8 mouse cellular contexts compared by ENCODE assay signal in genomic region chr1:106071237-106072070, GRCm38 (mm10).
DNase-seq lines count a peak whose midpoint lies in the region; ATAC-seq lines count a peak whose summit lies in the region.

No protein-coding gene starts in this region.

- no peak overlapping the region for H3K9ac ChIP-seq in liver, embryonic 12.5 days
- H3K9ac ChIP-seq in intestine, embryonic 16.5 days (ENCODE audit: low read depth, low read length): no peak overlapping the region
- no peak overlapping the region; the same call in 1 of the 2 replicates for H3K9ac ChIP-seq in midbrain, embryonic 14.5 days (replicated peaks; ENCODE audit: low read length)

- 0 out of 2 replicates have a peak, but pooled peaks cover 7% of the 10 kb centered on the region for H3K27me3 ChIP-seq in liver, embryonic 12.5 days (replicated peaks)
- no peaks in the 10 kb centered on the region for H3K27me3 ChIP-seq in intestine, embryonic 16.5 days (replicated peaks; ENCODE audit: control insufficient read depth, insufficient read depth, low read length)
- H3K27me3 ChIP-seq in midbrain, embryonic 14.5 days (ENCODE audit: control insufficient read depth, insufficient read depth, low read length): no peaks in the 10 kb centered on the region

- WGBS in liver, embryonic 12.5 days (ENCODE audit: insufficient replicate concordance): 13% methylated on average over 9 of the region's 9 CpGs
- WGBS in intestine, embryonic 16.5 days: 17% methylated on average over 9 of the region's 9 CpGs
- 13% methylated on average over 9 of the region's 9 CpGs for WGBS in midbrain, embryonic 14.5 days

- H3K4me3 ChIP-seq in liver, embryonic 12.5 days: no peak overlapping the region
- no peak overlapping the region for H3K4me3 ChIP-seq in intestine, embryonic 16.5 days (ENCODE audit: low read length)
- 0 out of 2 replicates have a peak overlapping the region, but pooled peaks have one; percentile 7 for H3K4me3 ChIP-seq in midbrain, embryonic 14.5 days (replicated peaks; ENCODE audit: low read depth, low read length)

- H3K36me3 ChIP-seq in liver, embryonic 12.5 days: no peaks in the 10 kb centered on the region
- no peaks in the 10 kb centered on the region for H3K36me3 ChIP-seq in intestine, embryonic 16.5 days (ENCODE audit: control insufficient read depth, insufficient read depth, low read length)
- no peaks in the 10 kb centered on the region for H3K36me3 ChIP-seq in midbrain, embryonic 14.5 days (ENCODE audit: control insufficient read depth, insufficient read depth, low read length)

- intact Hi-C loops in left cerebral cortex, postnatal 14 days (cut with DNase I): loop anchor here (1.0 to 10.0 kb wide), 3 partner anchors 99 to 643 kb away; partner anchors contain the start of genes Bcl2 and Phlpp1

- no peak for ATAC-seq in liver, embryonic 12.5 days
- ATAC-seq in granulocyte monocyte progenitor cell, adult 5-6 weeks (replicated peaks; ENCODE audit: poor library complexity, severe bottlenecking): peak; percentile 85
- peak; percentile 59; the same call in 1 of the 2 replicates for ATAC-seq in intestine, embryonic 16.5 days
- ATAC-seq in midbrain, embryonic 14.5 days (ENCODE audit: low FRiP score, low TSS enrichment): 0 out of 2 replicates have a peak, but pooled peaks have one; percentile 61

- H3K4me2 ChIP-seq in liver, embryonic 12.5 days: no peak overlapping the region
- H3K4me2 ChIP-seq in intestine, embryonic 16.5 days (ENCODE audit: low read depth, low read length): no peak overlapping the region
- H3K4me2 ChIP-seq in midbrain, embryonic 14.5 days (ENCODE audit: low read length): peak overlapping the region; percentile 51

- H3K27ac ChIP-seq in liver, embryonic 12.5 days: no peak overlapping the region
- no peak overlapping the region for H3K27ac ChIP-seq in intestine, embryonic 16.5 days (ENCODE audit: low read length)
- H3K27ac ChIP-seq in midbrain, embryonic 14.5 days (replicated peaks; ENCODE audit: low read depth, low read length): 0 out of 2 replicates have a peak overlapping the region, but pooled peaks have one; percentile 27

- H3K4me1 ChIP-seq in liver, embryonic 12.5 days: no peaks in the 10 kb centered on the region
- no peaks in the 10 kb centered on the region; the same call in 1 of the 2 replicates for H3K4me1 ChIP-seq in intestine, embryonic 16.5 days (ENCODE audit: control insufficient read depth, insufficient read depth, low read length)
- H3K4me1 ChIP-seq in midbrain, embryonic 14.5 days (ENCODE audit: control insufficient read depth, insufficient read depth, low read length): peaks cover 9% of the 10 kb centered on the region

- H3K9me3 ChIP-seq in liver, embryonic 12.5 days (replicated peaks): no peaks in the 10 kb centered on the region
- no peaks in the 10 kb centered on the region for H3K9me3 ChIP-seq in intestine, embryonic 16.5 days (ENCODE audit: control insufficient read depth, low read length)
- H3K9me3 ChIP-seq in midbrain, embryonic 14.5 days (ENCODE audit: control insufficient read depth, low read length): no peaks in the 10 kb centered on the region

- DNase-seq in liver: peak; percentile 65
- DNase-seq in embryo, embryonic 11 days: peak; percentile 79
- peak; percentile 85 to 90 for DNase-seq in left cerebral cortex, postnatal 14 days (ENCODE audit: low spot score in 2 of 2)
- DNase-seq in midbrain, embryonic 14.5 days: peak; percentile 87
- DNase-seq in spleen, postnatal 14 days (ENCODE audit: low spot score in 2 of 2): peak; percentile 45 to 68
